Mouse (Mus musculus) left cerebral cortex, postnatal 25 days (tissue): ENCODE measurements around the gene Rufy2. TPM values are rescaled to one million over a fixed set of nuclear protein-coding genes. Genes with fewer than 3 reads are reported as not detected.

Source experiments
- total RNA-seq, 2 experiments: library from RNA; stranded (reverse); gene quantifications; 2 replicates each; pipeline ENCODE4 v1.2.3; 2021

Rufy2 gene
- total RNA-seq, 2 experiments from 2014 or later: 79.0 to 84.4 TPM

Other genes with a start within 250 kb of the Rufy2 start
- gene Ccar1, start 187.9 kb upstream of the Rufy2 start, total RNA-seq: 10 to 100 TPM; 53.5 to 55.1 TPM
- 10 to 100 TPM; 21.1 to 26.0 TPM for gene Tet1, start 71.2 kb upstream of the Rufy2 start, total RNA-seq
- gene Slc25a16, start 59.6 kb upstream of the Rufy2 start, total RNA-seq: 10 to 100 TPM; 37.4 to 41.9 TPM
- gene Dna2, start 33.2 kb upstream of the Rufy2 start, total RNA-seq: 1 to 10 TPM; 1.7 to 1.9 TPM
- gene Hnrnph3, start 44.0 kb downstream of the Rufy2 start, total RNA-seq: 10 to 100 TPM; 46.3 to 52.0 TPM
- 1 to 10 TPM; 2.1 to 2.4 TPM for gene Pbld2, start 44.1 kb downstream of the Rufy2 start, total RNA-seq
- gene Pbld1, start 79.9 kb downstream of the Rufy2 start, total RNA-seq: under 1 TPM; 0.46 to 0.78 TPM
- 1 to 10 TPM; 2.9 to 4.1 TPM for gene Atoh7, start 119.4 kb downstream of the Rufy2 start, total RNA-seq
- gene Mypn, start 223.7 kb downstream of the Rufy2 start, total RNA-seq: 1 to 10 TPM; 2.8 to 3.8 TPM